Mouse (Mus musculus) erythroblast, embryonic 14.5 days (primary cell): ENCODE results near the gene 4930516K23Rik.

Experiments
- GATA1 ChIP-seq: IDR thresholded peaks from 2 replicates; pipeline ENCODE4 v1.6.1; 2012; ENCODE audit warnings: low read length, inconsistent platforms, mixed read lengths
- TAL1 ChIP-seq: IDR thresholded peaks from 3 replicates; pipeline ENCODE4 v1.6.1; 2012; ENCODE audit warnings: low read length, inconsistent platforms, mixed read lengths

GRCm38 (mm10) chr7:104017203-104017602 lies 44.0 kb downstream of the 4930516K23Rik start, which contains the start of gene Olfr639:
- TF ChIP-seq GATA1 (no peak), TAL1 (no peak)
